Mouse (Mus musculus): Measurements from ENCODE around the gene Gja1. TPM values are rescaled to one million over a fixed set of nuclear protein-coding genes. Genes with fewer than 3 reads are reported as not detected.

The Gja1 gene
- total RNA-seq, 2 experiments from 2014 or later: 222 to 223 TPM

Other genes starting within 250 kb of the Gja1 start
- 1 to 10 TPM; 8.2 to 9.2 TPM for gene Tbc1d32, start 148.6 kb upstream of the Gja1 start, total RNA-seq (2021)

All from left cerebral cortex, postnatal 14 days (tissue).